Mouse (Mus musculus): ENCODE data around the gene Mrpl30. TPM values are rescaled to one million over a fixed set of nuclear protein-coding genes. Genes with fewer than 3 reads are reported as not detected.

The Mrpl30 gene
- 100 to 1,000 TPM; 191 to 281 (median 223) TPM for polyA plus RNA-seq (2017; shearing (Covaris generic))

- peak; percentile 86 for ATAC-seq
Measured at GRCm38 (mm10) chr1:37890025-37890652, at the start of gene Mrpl30, which contains the start of gene Mitd1. Mrpl30 (plus strand) TSS chr1:37890477. Mitd1 (minus strand) TSS chr1:37890411.

- ATAC-seq = no peak
Measured at GRCm38 (mm10) chr1:37846878-37847277, 43.4 kb upstream of the Mrpl30 start.

- no peak for ATAC-seq
Measured at GRCm38 (mm10) chr1:37850696-37851095, 39.6 kb upstream of the Mrpl30 start.

- peak; percentile 87 for ATAC-seq
Measured at GRCm38 (mm10) chr1:37864511-37865400, 25.5 kb upstream of the Mrpl30 start.

GRCm38 (mm10) chr1:37865401-37866215 is 24.7 kb upstream of the Mrpl30 start:
- no peak for ATAC-seq

- ATAC-seq = no peak
Measured at GRCm38 (mm10) chr1:37866286-37866685, 24.0 kb upstream of the Mrpl30 start, which contains the start of gene Tsga10. Tsga10 (minus strand) TSS chr1:37866429.

GRCm38 (mm10) chr1:37867056-37867455 is 23.2 kb upstream of the Mrpl30 start:
- ATAC-seq = no peak

GRCm38 (mm10) chr1:37867684-37868322 is 22.5 kb upstream of the Mrpl30 start:
- ATAC-seq = no peak

GRCm38 (mm10) chr1:37868640-37869039 is 21.6 kb upstream of the Mrpl30 start:
- ATAC-seq = no peak

GRCm38 (mm10) chr1:37869362-37869761 is 20.9 kb upstream of the Mrpl30 start:
- no peak for ATAC-seq

- ATAC-seq = peak; percentile 18
Measured at GRCm38 (mm10) chr1:37871704-37872103, 18.6 kb upstream of the Mrpl30 start, which contains the start of gene Lipt1. Lipt1 (plus strand) TSS chr1:37871738.

GRCm38 (mm10) chr1:37872131-37873067 is 17.9 kb upstream of the Mrpl30 start:
- ATAC-seq = peak; percentile 87

GRCm38 (mm10) chr1:37873157-37873556 is 17.1 kb upstream of the Mrpl30 start:
- no peak for ATAC-seq

GRCm38 (mm10) chr1:37877736-37878460 is 12.4 kb upstream of the Mrpl30 start:
- ATAC-seq = no peak

- ATAC-seq = no peak
Measured at GRCm38 (mm10) chr1:37883411-37883810, 6.9 kb upstream of the Mrpl30 start.

GRCm38 (mm10) chr1:37884451-37884850 is 5.8 kb upstream of the Mrpl30 start:
- ATAC-seq = no peak

- no peak for ATAC-seq
Measured at GRCm38 (mm10) chr1:37889206-37889605, 1.1 kb upstream of the Mrpl30 start.

GRCm38 (mm10) chr1:37891400-37891799 is 1.1 kb downstream of the Mrpl30 start:
- no peak for ATAC-seq

- no peak for ATAC-seq
Measured at GRCm38 (mm10) chr1:37894606-37895005, 4.3 kb downstream of the Mrpl30 start.

GRCm38 (mm10) chr1:37899816-37900215 is 9.5 kb downstream of the Mrpl30 start:
- ATAC-seq = no peak

All from inflammation-experienced regulatory T-cells, adult 6 months (primary cell).